Mouse (Mus musculus): ENCODE results near the gene Adamts7. TPM values are rescaled to one million over a fixed set of nuclear protein-coding genes. Genes with fewer than 3 reads are reported as not detected.

The Adamts7 gene
- polyA plus RNA-seq, 1 experiment from 2014 or later = 15.2 TPM

GRCm38 (mm10) chr9:90199611-90200010 is 36.7 kb downstream of the Adamts7 start:
- Histone ChIP-seq H3K27me3 (ENCODE audit: control insufficient read depth, insufficient read depth, low read length) (no peaks in the 10 kb centered on the region), H3K36me3 (ENCODE audit: control insufficient read depth, insufficient read depth, low read length) (0 out of 2 replicates have a peak, but pooled peaks cover 5% of the 10 kb centered on the region), H3K9me3 (replicated peaks; ENCODE audit: control insufficient read depth, low read length) (no peaks in the 10 kb centered on the region), H3K4me1 (ENCODE audit: control insufficient read depth, insufficient read depth, low read length) (peaks cover 7% of the 10 kb centered on the region; the same call in 1 of the 2 replicates), H3K4me2 (ENCODE audit: low read depth, low read length) (no peak overlapping the region), H3K4me3 (replicated peaks; ENCODE audit: low read length) (no peak overlapping the region), H3K27ac (ENCODE audit: low read length) (no peak overlapping the region), H3K9ac (ENCODE audit: low read length) (no peak overlapping the region)
- WGBS = 89% methylated on average over 18 of the region's 18 CpGs
- ATAC-seq (ENCODE audit: insufficient read depth, low FRiP score) = no peak

GRCm38 (mm10) chr9:90200501-90200900 is 37.6 kb downstream of the Adamts7 start:
- ATAC-seq (ENCODE audit: insufficient read depth, low FRiP score) = no peak
- H3K4me1 ChIP-seq (ENCODE audit: control insufficient read depth, insufficient read depth, low read length) = peaks cover 7% of the 10 kb centered on the region; the same call in 1 of the 2 replicates
- no peaks in the 10 kb centered on the region for H3K9me3 ChIP-seq (replicated peaks; ENCODE audit: control insufficient read depth, low read length)
- H3K4me3 ChIP-seq (replicated peaks; ENCODE audit: low read length) = no peak overlapping the region
- 82% methylated on average over 4 of the region's 4 CpGs for WGBS
- 0 out of 2 replicates have a peak, but pooled peaks cover 7% of the 10 kb centered on the region for H3K36me3 ChIP-seq (ENCODE audit: control insufficient read depth, insufficient read depth, low read length)
- no peak overlapping the region for H3K27ac ChIP-seq (ENCODE audit: low read length)
- H3K9ac ChIP-seq (ENCODE audit: low read length) = no peak overlapping the region
- no peak overlapping the region for H3K4me2 ChIP-seq (ENCODE audit: low read depth, low read length)
- no peaks in the 10 kb centered on the region for H3K27me3 ChIP-seq (ENCODE audit: control insufficient read depth, insufficient read depth, low read length)

- Histone ChIP-seq H3K36me3 (ENCODE audit: control insufficient read depth, insufficient read depth, low read length) (0 out of 2 replicates have a peak, but pooled peaks cover 7% of the 10 kb centered on the region), H3K27me3 (ENCODE audit: control insufficient read depth, insufficient read depth, low read length) (no peaks in the 10 kb centered on the region), H3K4me1 (ENCODE audit: control insufficient read depth, insufficient read depth, low read length) (peaks cover 7% of the 10 kb centered on the region; the same call in 1 of the 2 replicates), H3K27ac (ENCODE audit: low read length) (no peak overlapping the region), H3K4me3 (replicated peaks; ENCODE audit: low read length) (no peak overlapping the region), H3K9me3 (replicated peaks; ENCODE audit: control insufficient read depth, low read length) (no peaks in the 10 kb centered on the region), H3K4me2 (ENCODE audit: low read depth, low read length) (no peak overlapping the region), H3K9ac (ENCODE audit: low read length) (no peak overlapping the region)
- ATAC-seq (ENCODE audit: insufficient read depth, low FRiP score) = no peak; the same call in 1 of the 2 replicates
- 82% methylated on average over 7 of the region's 7 CpGs for WGBS
Measured at GRCm38 (mm10) chr9:90201096-90201495, 38.2 kb downstream of the Adamts7 start.

DNA sequence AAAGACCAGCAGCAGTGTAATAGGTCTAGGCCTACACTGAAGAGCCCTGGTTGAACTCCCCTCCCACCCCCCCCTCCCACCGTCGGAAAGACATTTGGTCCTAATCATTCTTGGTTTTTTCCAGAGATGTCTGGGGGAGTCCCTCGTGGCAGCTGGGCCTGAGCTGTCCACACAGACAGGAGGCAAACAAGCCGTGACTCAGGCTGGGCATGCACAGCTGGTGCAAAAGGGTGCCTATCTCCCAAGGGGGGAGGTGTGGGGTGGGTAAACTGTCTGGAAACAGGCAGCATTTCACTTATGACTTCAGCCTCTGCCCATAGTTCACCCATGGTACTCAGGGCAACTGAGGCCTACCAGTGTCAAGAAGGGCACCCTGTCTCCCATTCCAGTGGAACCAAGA is 38.7 kb downstream of the Adamts7 start:
- 41% methylated on average over 4 of the region's 4 CpGs for WGBS
- H3K36me3 ChIP-seq (ENCODE audit: control insufficient read depth, insufficient read depth, low read length) = 0 out of 2 replicates have a peak, but pooled peaks cover 7% of the 10 kb centered on the region

DNA sequence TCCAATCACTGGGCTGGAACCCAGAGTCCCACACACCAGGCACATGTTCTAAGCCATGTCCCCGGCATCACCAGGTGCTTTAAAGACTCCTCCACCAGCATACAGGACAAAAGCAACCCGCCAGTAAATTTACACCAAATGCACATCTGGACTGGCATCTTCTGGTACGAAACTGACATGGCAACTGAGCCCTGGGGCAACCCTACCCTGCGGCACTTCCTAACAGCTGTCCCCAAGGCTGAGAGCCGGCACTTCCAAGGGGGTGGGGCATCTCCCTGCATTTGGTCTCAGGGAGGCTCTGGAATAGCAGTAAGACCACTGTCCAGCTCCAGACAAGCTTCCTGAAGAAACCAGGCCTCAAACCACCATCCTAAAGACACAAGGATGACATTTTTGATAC is 40.4 kb downstream of the Adamts7 start:
- Histone ChIP-seq H3K27me3 (ENCODE audit: control insufficient read depth, insufficient read depth, low read length) (no peaks in the 10 kb centered on the region), H3K4me3 (replicated peaks; ENCODE audit: low read length) (no peak overlapping the region)
- WGBS = 75% methylated on average over 5 of the region's 5 CpGs

More for the DNA sequence above, 38.7 kb downstream of the Adamts7 start:
- no peak overlapping the region for H3K27ac ChIP-seq (ENCODE audit: low read length)
- no peak overlapping the region for H3K4me3 ChIP-seq (replicated peaks; ENCODE audit: low read length)
- H3K9ac ChIP-seq (ENCODE audit: low read length) = no peak overlapping the region
- no peaks in the 10 kb centered on the region for H3K9me3 ChIP-seq (replicated peaks; ENCODE audit: control insufficient read depth, low read length)
- peaks cover 7% of the 10 kb centered on the region; the same call in 1 of the 2 replicates for H3K4me1 ChIP-seq (ENCODE audit: control insufficient read depth, insufficient read depth, low read length)
- ATAC-seq (ENCODE audit: insufficient read depth, low FRiP score) = no peak; the same call in 1 of the 2 replicates
- no peaks in the 10 kb centered on the region for H3K27me3 ChIP-seq (ENCODE audit: control insufficient read depth, insufficient read depth, low read length)
- no peak overlapping the region for H3K4me2 ChIP-seq (ENCODE audit: low read depth, low read length)

GRCm38 (mm10) chr9:90204396-90204915 is 41.6 kb downstream of the Adamts7 start:
- H3K27me3 ChIP-seq (ENCODE audit: control insufficient read depth, insufficient read depth, low read length) = no peaks in the 10 kb centered on the region
- H3K36me3 ChIP-seq (ENCODE audit: control insufficient read depth, insufficient read depth, low read length) = peaks cover 7% of the 10 kb centered on the region; the same call in 1 of the 2 replicates
- no peaks in the 10 kb centered on the region for H3K9me3 ChIP-seq (replicated peaks; ENCODE audit: control insufficient read depth, low read length)
- H3K27ac ChIP-seq (ENCODE audit: low read length) = no peak overlapping the region
- no peak overlapping the region for H3K4me3 ChIP-seq (replicated peaks; ENCODE audit: low read length)
- H3K4me2 ChIP-seq (ENCODE audit: low read depth, low read length) = no peak overlapping the region
- no peaks in the 10 kb centered on the region for H3K4me1 ChIP-seq (ENCODE audit: control insufficient read depth, insufficient read depth, low read length)
- no peak for ATAC-seq (ENCODE audit: insufficient read depth, low FRiP score)
- WGBS = 63% methylated on average over 8 of the region's 8 CpGs
- H3K9ac ChIP-seq (ENCODE audit: low read length) = no peak overlapping the region

More for the DNA sequence above, 40.4 kb downstream of the Adamts7 start:
- ATAC-seq (ENCODE audit: insufficient read depth, low FRiP score) = no peak
- no peak overlapping the region for H3K4me2 ChIP-seq (ENCODE audit: low read depth, low read length)
- peaks cover 7% of the 10 kb centered on the region; the same call in 1 of the 2 replicates for H3K4me1 ChIP-seq (ENCODE audit: control insufficient read depth, insufficient read depth, low read length)
- H3K36me3 ChIP-seq (ENCODE audit: control insufficient read depth, insufficient read depth, low read length) = peaks cover 7% of the 10 kb centered on the region; the same call in 1 of the 2 replicates
- H3K27ac ChIP-seq (ENCODE audit: low read length) = no peak overlapping the region
- no peaks in the 10 kb centered on the region for H3K9me3 ChIP-seq (replicated peaks; ENCODE audit: control insufficient read depth, low read length)
- H3K9ac ChIP-seq (ENCODE audit: low read length) = no peak overlapping the region

DNA sequence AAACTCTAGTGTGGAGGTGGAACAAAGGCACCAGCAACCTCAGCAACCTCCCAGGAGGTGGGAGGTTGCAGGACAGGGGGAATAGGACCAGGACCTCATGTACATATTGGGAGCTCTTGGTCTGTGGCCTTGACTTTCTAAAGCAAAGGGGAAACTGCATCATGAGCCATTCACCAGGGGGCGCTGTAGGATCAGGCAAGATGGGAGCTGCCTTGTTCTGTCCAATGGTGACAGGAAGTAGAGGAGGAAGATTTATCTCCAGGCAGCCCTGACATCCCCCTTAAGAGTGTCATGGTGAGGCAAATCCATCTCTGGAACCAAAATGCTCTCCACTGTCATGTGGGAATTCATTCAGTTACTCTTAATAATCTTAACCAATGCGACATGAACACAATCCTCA is 43.6 kb downstream of the Adamts7 start:
- Histone ChIP-seq H3K9me3 (replicated peaks; ENCODE audit: control insufficient read depth, low read length) (no peaks in the 10 kb centered on the region), H3K4me1 (ENCODE audit: control insufficient read depth, insufficient read depth, low read length) (no peaks in the 10 kb centered on the region), H3K27ac (ENCODE audit: low read length) (no peak overlapping the region), H3K9ac (ENCODE audit: low read length) (no peak overlapping the region), H3K36me3 (ENCODE audit: control insufficient read depth, insufficient read depth, low read length) (peaks cover 7% of the 10 kb centered on the region; the same call in 1 of the 2 replicates), H3K4me3 (replicated peaks; ENCODE audit: low read length) (no peak overlapping the region), H3K4me2 (ENCODE audit: low read depth, low read length) (no peak overlapping the region), H3K27me3 (ENCODE audit: control insufficient read depth, insufficient read depth, low read length) (no peaks in the 10 kb centered on the region)
- ATAC-seq (ENCODE audit: insufficient read depth, low FRiP score) = no peak
- WGBS = 44% methylated on average over 2 of the region's 2 CpGs

GRCm38 (mm10) chr9:90207808-90208207 is 44.9 kb downstream of the Adamts7 start:
- H3K4me1 ChIP-seq (ENCODE audit: control insufficient read depth, insufficient read depth, low read length) = no peaks in the 10 kb centered on the region
- ATAC-seq (ENCODE audit: insufficient read depth, low FRiP score) = no peak
- no peaks in the 10 kb centered on the region for H3K9me3 ChIP-seq (replicated peaks; ENCODE audit: control insufficient read depth, low read length)
- no peak overlapping the region for H3K4me3 ChIP-seq (replicated peaks; ENCODE audit: low read length)
- peaks cover 7% of the 10 kb centered on the region; the same call in 1 of the 2 replicates for H3K36me3 ChIP-seq (ENCODE audit: control insufficient read depth, insufficient read depth, low read length)
- H3K27ac ChIP-seq (ENCODE audit: low read length) = no peak overlapping the region
- WGBS = 81% methylated on average over 8 of the region's 8 CpGs
- H3K4me2 ChIP-seq (ENCODE audit: low read depth, low read length) = no peak overlapping the region
- H3K27me3 ChIP-seq (ENCODE audit: control insufficient read depth, insufficient read depth, low read length) = no peaks in the 10 kb centered on the region
- H3K9ac ChIP-seq (ENCODE audit: low read length) = no peak overlapping the region

DNA sequence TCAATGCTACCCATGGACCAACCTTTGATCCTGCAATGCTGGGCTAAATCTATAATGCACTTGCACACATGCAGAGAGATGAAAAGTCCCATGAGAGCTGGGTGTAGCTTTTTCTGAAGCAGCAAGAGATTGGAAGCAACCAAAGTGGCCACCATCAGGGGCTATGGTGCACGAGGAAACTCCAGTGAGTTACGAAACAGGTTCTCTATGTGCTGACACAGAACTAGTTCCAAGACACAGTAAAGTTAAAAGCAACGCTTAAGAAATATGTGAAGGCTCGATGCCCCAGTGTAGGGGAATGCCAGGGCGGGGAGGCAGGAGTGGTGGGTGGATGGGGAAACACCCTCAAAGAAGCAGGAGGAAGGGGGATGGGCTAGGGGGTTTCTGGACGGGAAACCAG is 45.8 kb downstream of the Adamts7 start:
- H3K27me3 ChIP-seq (ENCODE audit: control insufficient read depth, insufficient read depth, low read length) = no peaks in the 10 kb centered on the region
- ATAC-seq (ENCODE audit: insufficient read depth, low FRiP score) = no peak
- no peak overlapping the region for H3K27ac ChIP-seq (ENCODE audit: low read length)
- H3K9ac ChIP-seq (ENCODE audit: low read length) = no peak overlapping the region
- WGBS = 80% methylated on average over 6 of the region's 6 CpGs
- no peaks in the 10 kb centered on the region for H3K9me3 ChIP-seq (replicated peaks; ENCODE audit: control insufficient read depth, low read length)
- no peaks in the 10 kb centered on the region for H3K4me1 ChIP-seq (ENCODE audit: control insufficient read depth, insufficient read depth, low read length)
- H3K36me3 ChIP-seq (ENCODE audit: control insufficient read depth, insufficient read depth, low read length) = peaks cover 10% of the 10 kb centered on the region
- H3K4me3 ChIP-seq (replicated peaks; ENCODE audit: low read length) = no peak overlapping the region
- H3K4me2 ChIP-seq (ENCODE audit: low read depth, low read length) = no peak overlapping the region

Measured in stomach, embryonic 16.5 days (tissue).